Mouse (Mus musculus): ENCODE results near the gene Vsig10l.

The Vsig10l gene

DNA sequence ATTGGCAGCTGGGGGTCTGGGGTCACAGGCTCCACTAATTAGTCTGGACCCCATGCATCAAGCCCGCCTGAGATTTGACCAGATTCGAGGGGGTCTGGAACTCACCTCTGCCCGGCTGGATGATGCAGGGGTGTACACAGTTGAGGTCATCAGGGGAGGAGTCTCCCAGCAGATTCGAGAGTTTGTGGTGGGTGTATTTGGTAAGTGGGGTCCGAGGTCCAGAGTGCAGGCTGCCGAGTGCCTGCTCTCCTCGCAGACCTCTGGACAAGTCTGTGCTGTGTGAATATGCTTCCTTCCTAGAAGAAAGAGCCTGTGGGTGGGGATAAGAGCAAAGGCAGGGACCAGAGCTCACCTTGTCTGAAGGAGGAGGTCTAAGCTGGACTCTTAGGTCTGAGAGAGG is 1.0 kb downstream of the Vsig10l start:
- no peak for DNase-seq

DNA sequence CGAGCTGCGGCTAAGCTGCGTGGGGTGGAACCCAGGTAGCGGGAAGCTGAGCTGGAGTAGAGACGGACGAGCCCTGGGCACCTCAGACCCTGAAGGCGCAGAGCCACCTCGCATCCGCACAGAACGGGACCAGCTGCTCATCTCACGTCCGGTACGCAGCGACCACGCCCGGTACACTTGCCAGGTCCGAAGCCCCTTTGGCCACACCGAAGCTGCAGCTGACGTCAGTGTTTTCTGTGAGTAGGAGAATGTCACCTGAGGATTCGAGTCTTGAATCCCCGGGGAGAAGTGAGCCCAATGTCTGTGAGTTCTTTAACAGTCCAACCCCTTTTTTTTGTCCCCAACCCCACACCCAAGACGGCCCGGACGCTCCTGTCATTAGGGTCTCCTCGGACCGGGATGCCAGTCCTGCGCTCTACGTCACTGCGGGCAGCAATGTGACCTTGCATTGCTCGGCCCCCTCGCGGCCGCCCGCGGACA is 2.0 kb downstream of the Vsig10l start:
- DNase-seq: peak; percentile 76

DNA sequence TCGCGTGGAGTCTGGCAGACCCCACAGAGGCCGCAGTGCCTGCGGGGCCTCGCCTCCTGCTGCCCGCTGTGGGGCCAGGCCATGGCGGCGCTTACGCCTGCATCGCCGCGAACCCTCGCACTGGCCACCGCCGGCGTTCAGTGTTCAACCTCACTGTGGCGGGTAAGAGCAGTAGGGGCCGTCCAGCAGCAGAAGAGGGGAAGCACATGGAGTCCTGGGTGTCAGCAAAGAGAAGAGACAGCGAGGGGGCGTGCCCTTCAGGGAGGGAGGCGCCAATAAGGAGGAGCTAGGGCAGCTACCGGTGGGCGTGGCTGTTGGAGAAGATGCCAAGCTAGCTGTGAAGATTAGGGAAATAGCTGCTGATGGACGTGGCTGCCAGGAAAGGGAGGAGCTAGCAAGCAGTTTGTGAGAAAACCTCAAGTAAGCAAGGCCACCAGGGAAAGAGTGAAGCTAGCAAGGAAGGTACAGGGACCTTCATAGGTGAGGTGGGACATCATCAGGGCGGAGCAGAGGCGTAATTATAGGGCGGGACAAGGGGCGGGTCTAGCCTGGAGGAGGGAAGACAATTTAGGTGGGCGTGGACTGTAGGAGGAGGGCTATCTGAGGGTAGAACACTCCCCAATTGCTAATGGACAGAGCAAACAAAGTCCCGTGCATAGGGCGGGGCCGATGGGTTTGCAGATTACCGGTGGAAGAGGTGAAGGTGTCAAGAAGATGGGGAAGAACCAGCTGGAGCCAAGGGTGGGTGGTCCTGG is 2.6 kb downstream of the Vsig10l start:
- DNase-seq: peak; percentile 90

DNA sequence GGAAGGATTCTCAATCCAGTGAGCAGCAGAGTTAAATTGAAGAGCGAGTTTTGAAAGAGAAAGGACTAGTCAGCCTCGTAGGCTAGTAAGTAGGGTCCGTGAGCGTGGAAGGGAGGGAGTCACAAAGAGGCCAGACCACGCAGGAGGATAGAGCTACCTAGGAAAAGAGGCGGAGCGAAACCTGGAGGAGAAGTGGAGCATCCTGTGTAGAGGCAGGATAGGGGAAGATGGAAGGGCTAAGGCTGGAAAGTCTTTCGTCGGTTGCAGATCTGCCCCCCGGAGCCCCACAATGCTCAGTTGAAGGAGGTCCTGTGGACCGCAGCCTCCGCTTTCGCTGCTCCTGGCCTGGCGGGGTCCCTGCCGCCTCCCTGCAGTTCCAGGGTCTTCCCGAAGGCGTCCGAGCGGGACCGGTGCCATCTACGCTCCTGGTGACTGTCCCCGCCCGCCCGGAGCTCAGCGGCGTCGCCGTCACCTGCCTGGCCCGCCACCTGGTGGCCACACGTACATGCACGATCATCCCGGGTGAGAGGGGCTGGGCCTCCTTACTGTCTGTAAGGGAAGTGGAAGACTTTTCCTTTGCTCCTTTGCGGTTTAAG is 3.2 kb downstream of the Vsig10l start:
- peak; percentile 88 for DNase-seq

DNA sequence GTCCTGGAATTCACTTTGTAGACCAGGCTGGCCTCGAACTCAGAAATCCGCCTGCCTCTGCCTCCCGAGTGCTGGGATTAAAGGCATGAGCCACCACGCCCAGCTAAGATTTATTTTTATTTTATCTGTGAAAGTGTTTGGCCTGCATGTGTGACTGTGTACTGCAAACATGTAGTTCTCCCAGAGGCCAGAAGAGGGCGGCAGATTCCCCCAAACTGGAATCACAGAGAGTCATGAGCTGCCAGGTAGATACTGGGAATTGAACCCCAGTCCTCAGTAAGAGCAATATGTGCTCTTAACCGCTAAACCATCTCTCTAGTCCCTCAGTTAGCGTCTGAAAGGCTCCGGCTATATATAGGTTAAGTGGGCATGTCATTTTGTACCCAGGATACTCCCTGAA is 7.4 kb downstream of the Vsig10l start:
- peak; percentile 26 for DNase-seq

DNA sequence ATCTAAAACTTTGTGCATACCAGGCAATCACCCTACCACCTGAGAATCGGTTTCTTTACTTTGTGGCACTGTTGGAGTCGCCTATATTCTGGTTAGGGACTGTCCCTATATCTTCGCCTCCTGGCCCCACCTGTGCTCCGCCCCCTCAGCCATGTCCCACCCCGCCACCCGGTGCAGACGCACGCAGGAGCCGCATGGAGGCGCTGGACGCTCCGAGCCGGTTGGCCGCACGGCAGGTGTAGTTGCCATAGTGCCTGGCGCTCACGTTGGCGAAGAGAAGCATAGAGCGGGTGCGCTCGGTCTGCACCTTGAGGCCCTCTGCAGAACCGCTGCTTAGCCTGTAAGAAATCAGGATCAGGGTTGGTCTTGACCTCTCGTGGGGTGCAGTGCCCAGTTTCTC is 12.8 kb downstream of the Vsig10l start:
- peak; percentile 35 for DNase-seq

DNA sequence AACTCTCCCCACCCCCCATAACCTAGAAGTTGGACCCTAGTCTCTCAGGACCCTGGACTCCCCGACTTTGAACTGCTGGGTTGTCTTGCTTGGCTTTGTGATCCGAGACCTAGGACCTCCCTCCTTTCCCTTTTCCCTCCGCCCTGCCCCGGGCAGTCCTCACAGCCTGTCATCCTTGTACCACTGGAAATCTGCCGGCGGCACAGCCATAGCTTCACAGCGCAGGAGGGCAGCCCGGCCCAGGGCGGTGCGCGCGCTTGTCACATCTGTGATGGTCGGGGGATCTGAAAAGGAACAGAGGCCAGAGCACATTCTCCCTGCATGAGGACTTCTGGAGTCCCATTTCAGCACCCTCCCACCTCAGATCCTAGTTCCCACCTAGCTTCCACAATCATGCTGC is 13.4 kb downstream of the Vsig10l start:
- DNase-seq: peak; percentile 33

DNA sequence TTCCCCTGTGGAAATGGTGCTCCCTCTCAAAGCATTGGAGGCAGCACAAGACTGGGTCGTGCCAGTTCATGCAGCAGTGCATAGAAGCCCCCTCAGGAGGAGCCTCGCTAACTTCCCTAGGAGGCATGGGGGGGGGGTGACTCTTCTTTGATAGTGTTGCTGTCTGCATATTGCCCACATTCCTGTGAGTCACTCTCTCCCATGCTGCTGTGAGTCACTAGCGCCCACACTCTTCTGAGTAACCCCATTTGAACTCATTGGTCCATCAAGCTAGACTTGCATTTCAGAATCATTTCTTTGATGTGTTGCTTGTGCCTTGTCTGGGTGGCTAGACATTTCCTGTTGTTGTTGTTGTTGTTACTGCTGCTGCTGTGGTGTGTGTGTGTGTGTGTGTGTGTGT is 18.2 kb downstream of the Vsig10l start:
- DNase-seq: no peak

DNA sequence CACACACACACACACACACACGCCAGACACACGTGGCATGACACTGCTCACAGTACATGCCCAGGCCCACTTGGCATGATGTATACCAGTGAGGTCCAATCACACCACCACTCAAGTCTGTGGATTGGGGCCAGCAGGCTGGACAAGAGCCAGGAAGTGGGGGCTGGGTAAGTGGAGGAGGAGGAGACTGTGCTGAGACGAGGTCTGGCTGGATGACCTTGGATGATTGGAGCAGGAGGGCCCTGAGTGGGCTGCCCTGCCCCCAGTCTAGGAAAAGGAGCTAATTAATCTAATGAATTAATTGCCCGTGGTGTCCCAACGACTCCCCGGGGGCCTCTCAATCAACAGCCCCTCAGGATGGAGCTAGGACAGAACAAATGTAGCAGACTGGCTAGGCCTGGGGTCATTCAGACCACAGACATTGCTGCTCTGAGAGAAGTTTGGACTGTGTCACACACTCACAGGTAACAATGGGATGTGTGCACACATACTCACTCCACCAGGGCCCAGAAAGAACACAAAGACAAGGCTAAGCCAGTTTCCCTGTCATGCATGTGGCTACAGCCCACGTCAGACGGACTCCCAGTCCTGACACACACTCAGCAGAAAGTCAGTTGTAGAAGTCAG is 19.3 kb downstream of the Vsig10l start:
- DNase-seq: peak; percentile 8

DNA sequence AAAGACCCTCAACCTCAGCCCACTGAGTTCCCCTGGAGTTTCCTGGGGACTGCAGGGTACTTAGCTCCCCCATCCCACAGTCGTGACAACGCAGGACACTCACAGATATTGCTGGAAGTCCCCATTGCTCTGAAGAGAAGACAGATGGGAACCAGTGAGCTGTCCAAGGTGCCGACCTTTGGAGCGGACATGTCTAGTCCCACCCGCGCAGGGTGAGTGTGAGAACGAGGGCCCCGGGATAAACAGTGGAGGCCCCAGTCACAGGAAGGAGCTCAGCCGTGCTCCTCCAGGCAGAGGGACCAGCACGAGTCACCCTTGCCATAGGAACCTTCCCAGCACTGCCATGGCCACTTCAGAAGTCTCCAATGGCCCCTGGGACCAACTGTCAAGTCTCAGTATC is 20.3 kb downstream of the Vsig10l start:
- peak; percentile 56 for DNase-seq

DNA sequence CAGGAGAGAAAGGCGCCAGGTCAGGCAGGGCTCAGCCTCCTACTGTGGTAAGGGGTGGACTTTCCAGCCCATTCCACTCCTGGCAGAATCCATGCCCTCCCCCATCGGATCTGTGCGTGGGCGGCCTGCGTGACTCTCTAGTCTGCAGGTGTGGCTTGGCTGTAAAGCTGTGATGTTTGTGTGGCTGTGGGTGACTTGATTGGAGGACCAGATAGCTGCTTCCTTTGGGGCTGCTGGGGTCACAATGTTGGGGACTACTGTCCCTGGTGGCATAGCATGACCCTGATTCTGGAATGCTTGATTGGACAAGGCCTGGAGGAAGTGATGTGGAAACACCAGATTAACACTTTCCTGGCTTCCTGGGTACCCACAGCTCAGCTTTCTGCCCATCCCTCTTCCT is 25.7 kb downstream of the Vsig10l start:
- DNase-seq: no peak

DNA sequence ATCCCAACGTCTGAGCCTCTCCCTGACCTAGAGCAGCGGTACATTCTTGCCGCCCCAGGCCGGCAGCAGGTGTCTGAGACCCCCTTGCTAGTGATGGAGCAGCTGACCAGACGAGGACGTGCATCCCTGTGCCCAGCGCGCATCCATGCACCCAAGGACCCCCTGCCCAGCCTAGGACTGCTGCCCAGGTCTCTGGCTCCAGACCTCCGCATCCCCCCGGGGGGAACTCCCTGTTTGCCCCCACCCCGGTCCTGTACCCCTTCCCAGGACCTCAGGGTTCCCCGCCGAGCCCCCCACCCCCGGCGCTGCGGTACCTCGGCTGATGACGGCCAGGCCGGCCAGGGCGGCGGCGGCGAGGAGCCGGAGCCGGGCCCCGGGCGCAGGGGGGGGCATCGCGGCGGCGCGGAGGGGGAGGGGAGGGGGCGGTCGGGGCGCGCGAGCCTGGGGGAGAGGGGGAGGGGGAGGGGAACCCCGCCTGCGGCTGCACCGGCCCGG is 26.7 kb downstream of the Vsig10l start, which contains the start of gene Iglon5:
Iglon5 (minus strand) TSS at position 445 of the 495 bp plus-strand sequence.
- no peak for DNase-seq

DNA sequence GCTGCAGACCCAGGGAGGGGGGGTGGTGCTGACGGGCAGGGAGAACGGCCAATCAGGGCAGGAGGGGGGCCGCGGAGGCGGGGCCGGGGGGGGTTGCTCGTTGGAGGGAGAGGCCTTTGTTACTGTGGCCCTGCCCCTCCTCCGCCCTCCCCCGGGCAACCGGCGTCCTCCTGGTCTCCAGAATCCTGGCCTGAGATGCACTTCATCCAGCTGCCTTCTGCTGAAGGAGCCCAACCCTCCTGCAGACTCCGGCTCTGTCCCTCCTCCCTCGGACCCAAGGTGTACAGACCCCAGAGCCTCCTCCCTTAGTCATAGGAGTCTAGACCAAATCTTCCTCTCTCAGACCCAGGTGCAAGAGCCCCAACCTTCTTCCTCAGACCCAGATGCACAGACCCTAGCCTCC is 27.2 kb downstream of the Vsig10l start:
- DNase-seq: peak; percentile 84

DNA sequence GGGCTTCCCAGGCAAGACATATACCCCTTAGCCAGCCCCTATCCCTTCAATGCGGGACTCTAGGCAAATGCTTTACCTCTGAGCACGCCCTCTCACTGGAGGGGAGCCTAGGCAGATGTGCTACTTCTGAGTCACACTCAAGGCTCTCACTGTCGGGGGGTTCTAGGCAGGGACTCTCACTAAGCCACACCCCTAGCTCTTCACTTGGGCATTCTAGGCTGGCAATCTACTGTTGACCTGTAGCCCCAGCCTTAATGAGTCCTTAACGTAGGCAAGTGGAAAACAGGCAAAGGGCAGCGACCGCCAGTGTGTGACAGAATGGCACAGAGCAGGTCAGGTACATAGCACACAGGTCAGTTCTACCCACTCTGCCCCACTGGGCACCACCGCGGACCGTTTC is 27.9 kb downstream of the Vsig10l start:
- no peak for DNase-seq

DNA sequence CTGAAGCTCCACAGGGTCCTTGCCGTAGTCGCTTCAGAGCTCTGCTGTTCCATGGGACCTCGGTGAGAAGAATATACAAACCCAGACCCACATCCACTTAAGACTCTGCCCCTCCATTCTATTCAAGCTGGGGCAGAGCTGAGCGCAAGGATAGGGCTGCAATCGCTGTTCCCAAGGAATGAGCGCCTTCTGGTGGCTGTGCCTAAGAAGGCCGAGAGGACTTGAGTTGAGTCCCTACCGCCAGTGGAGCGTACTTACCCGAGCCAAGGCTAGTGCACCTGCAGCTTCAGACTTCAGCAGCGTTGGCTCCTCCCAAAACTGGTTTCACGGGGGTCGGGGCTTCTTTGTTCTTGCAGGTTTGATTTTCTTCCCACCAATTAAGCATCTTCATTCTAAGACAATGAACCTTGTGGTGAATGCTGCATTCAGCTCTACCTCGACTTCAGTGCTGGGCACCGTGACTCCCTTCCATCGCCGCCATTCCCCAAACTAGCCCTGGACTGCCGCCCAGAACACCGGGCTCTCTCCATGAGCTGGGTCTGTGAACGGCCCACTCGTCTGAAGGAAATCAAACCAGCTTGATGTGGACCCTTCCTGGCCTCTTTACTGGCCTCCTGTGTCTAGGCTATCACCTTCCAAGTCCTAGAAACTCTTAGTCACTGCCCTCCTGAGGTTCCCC is 32.5 kb downstream of the Vsig10l start:
- DNase-seq: peak; percentile 78

DNA sequence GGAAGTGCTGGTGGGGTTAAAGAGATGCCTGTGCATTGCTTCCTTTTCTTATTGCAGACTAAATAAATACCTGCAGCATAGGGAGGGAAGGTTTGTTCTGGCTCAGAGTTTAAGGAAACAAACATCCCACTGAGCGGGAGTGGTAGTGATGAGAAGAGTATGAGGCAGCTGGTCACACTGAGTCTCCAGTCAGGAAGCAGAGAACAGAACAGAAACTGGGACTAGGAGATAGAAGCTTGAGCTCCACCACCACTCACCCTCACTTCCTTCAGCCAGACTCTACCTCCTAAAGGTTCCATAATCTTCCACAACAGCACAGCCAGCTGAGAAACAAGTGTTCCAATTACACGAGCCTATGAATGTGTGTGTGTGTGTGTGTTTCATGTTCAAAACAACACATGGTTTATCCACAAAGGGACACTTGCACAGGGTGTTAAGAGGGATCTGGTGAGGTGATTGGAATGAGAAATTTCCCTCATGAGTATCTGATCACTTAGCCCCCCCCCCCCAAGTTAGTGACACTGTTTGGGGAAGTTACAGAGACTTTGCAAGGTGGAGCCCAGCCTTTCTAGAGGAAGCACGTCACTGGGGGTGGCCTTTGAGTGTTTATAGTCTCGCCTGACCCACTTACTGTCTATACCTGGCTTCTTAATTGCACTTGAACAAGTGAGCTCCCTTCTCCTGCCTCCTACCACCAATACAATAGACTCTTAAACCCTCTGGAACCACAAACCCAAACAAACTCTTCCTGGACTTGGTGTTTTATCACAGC is 48.9 kb downstream of the Vsig10l start:
- DNase-seq: no peak

DNA sequence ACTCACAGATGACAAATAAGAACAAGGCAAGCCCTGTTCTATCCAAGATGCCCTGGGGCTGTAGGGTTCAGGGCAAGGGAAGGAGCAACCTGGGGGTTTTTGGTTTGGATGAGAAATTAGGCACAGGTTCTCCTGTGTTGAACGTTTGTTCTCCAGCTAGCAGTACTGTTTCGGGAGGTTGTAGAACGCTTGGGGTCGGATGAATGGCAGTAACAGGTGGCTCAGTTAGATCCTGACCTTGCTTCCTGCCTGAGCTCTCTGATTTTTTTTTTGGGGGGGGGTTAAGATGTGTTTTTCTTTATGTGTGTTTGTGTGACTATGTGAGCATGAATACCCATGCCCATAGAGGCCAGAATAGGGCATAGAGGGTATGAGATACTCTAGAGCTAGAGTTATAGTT is 49.6 kb downstream of the Vsig10l start:
- DNase-seq: no peak

DNA sequence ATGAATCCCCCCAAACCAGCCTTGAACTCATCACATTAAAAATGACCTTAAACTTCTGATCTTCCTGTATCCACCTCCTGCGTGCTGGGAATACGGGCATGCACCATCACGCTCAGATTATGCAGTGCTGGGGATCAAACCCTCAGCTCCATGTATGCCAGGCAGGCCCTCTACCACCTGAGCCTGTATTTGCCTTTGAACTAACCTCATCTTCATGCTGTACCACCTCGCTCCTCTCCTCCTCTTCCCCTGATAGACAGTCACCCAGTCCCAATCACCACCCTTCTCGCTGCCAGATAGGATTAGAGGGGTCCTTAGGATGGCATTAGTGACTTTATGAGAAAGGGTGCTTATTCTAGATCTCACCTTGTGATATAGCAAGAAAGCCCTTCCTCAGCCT is 52.1 kb downstream of the Vsig10l start:
- no peak for DNase-seq

DNA sequence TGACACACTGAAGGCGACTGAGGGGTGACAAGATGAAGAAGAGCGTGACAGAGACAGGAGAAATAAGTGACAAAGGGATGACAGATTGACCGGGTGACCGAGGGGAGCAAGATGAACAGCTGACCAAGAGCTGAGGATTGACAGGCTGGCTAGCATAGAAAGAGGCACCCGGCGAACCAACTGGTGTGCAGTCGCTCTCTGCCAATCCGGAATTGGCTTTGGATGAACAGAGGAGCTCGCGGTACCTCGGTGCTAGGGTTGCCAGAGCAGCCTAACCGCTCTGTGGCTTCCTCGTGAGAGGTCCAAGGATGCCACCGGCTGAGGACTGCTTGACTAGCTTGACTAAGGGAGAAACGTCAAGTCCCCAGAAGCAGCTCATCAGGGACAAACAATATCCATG is 55.4 kb downstream of the Vsig10l start:
- DNase-seq: no peak
